Mouse (Mus musculus): ENCODE results near the gene Kndc1.

DNA sequence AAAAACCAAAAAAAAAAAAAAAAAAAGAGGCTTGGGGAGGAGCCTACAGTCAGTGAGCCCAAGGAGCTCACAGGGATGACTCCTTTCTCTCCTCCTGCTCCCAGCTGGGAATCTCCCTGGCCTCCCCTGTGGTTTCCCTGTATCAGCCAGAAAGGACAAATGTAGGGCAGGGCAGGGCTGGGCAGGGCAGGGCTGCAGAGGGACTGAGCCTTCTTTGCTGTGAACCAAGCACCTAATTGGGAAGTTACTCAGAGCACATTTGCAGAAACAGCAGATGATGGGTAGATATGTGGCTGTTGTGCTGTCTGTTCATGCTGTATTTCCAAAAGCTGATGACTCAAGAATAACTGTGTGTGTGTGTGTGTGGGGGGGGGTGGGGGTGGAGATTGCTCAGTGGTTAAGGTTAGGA lies 78.4 kb downstream of the Kndc1 start:
- TF ChIP-seq POLR2A (IDR thresholded peaks at IDR 0.05; ENCODE audit: low read depth, low read length) (no peak), CTCF (IDR thresholded peaks at IDR 0.05; ENCODE audit: borderline replicate concordance, insufficient read depth, low read length) (no peak)
